Comparison of ENCODE assay signal across 8 mouse cellular contexts in genomic region chrX:103704024-103704423, GRCm38 (mm10).
DNase-seq lines count a peak whose midpoint lies in the region; ATAC-seq and TF ChIP-seq lines count a peak whose summit lies in the region.

No protein-coding gene starts in this region.

- TF ChIP-seq POLR2A in brain, embryonic 14.5 days (IDR thresholded peaks at IDR 0.05; ENCODE audit: borderline replicate concordance, extremely low read depth, insufficient read depth, insufficient read length, poor library complexity, severe bottlenecking) = no peak

- intact Hi-C loops in left cerebral cortex, postnatal 14 days (cut with DNase I) = no loop called here

- no peak for TF ChIP-seq CTCF in brain, embryonic 14.5 days (IDR thresholded peaks at IDR 0.05; ENCODE audit: borderline replicate concordance, extremely low read depth, insufficient read depth, insufficient read length)

- ATAC-seq in megakaryocyte progenitor cell, adult 5-6 weeks (replicated peaks; ENCODE audit: poor library complexity) = peak; percentile 34
- ATAC-seq in erythroid progenitor cell, adult 5-6 weeks (replicated peaks; ENCODE audit: low FRiP score, poor library complexity, severe bottlenecking) = no peak

- peak; percentile 22 to 58 for DNase-seq in cerebellum, postnatal 14 days
- no peak for DNase-seq in cerebellum, adult 9-11 months
- peak; percentile 30 to 53 for DNase-seq in left cerebral cortex, postnatal 14 days (ENCODE audit: low spot score in 2 of 2)
- DNase-seq in left cerebral cortex, adult 8-10 months (ENCODE audit: low spot score in 2 of 2) = no peak
- DNase-seq in brain, embryonic 14.5 days (ENCODE audit: low read depth) = peak; percentile 87
- DNase-seq in thymus, postnatal 14 days = no peak

Comparison
In these comparisons a context has a peak if more than half of its experiments do, and no peak if none do; other contexts are left out.
1. DNase-seq: peak in cerebellum, postnatal 14 days (2 of 2), left cerebral cortex, postnatal 14 days (2 of 2) and brain, embryonic 14.5 days (single experiment); none in cerebellum, adult 9-11 months (single experiment), left cerebral cortex, adult 8-10 months (0 of 2) and thymus, postnatal 14 days (single experiment).